Mouse (Mus musculus) liver, embryonic 13.5 days (tissue): ENCODE results near the gene Fgfr2. TPM values are rescaled to one million over a fixed set of nuclear protein-coding genes. Genes with fewer than 3 reads are reported as not detected.

ENCODE experiments used
- ATAC-seq: fragments of 200-750 bp; cut with Nextera tagmentation; 2 replicates; pipeline ENCODE4 v1.8.0; 2017; ENCODE audit warnings: low read depth, mild to moderate bottlenecking, moderate number of reproducible peaks, moderate library complexity
- DNase-seq: peaks from one replicate; pipeline ENCODE4 v3.0.0; 2022
- H3K27ac ChIP-seq: fragments of 300-500 bp; sonication (generic); 2 replicates; pipeline ENCODE4 v1.5.1; 2015; ENCODE audit warnings: moderate library complexity, mild to moderate bottlenecking, inconsistent platforms
- H3K27me3 ChIP-seq: fragments of 300-500 bp; sonication (generic); 2 replicates; pipeline ENCODE4 v1.6.1; 2015; ENCODE audit warnings: mild to moderate bottlenecking, inconsistent platforms
- H3K36me3 ChIP-seq: fragments of 300-500 bp; sonication (generic); 2 replicates; pipeline ENCODE4 v1.6.1; 2015; ENCODE audit warnings: mild to moderate bottlenecking, inconsistent platforms
- H3K4me1 ChIP-seq: fragments of 300-500 bp; sonication (generic); replicated peaks from 2 replicates; pipeline ENCODE4 v1.6.1; 2015; ENCODE audit warnings: inconsistent platforms
- H3K4me2 ChIP-seq: fragments of 300-500 bp; sonication (generic); 2 replicates; pipeline ENCODE4 v1.6.1; 2015; ENCODE audit warnings: inconsistent platforms, mild to moderate bottlenecking, moderate library complexity
- H3K4me3 ChIP-seq: fragments of 300-500 bp; sonication (generic); replicated peaks from 2 replicates; pipeline ENCODE4 v1.5.1; 2015; ENCODE audit warnings: mild to moderate bottlenecking, inconsistent platforms
- H3K9ac ChIP-seq: fragments of 300-500 bp; sonication (generic); 2 replicates; pipeline ENCODE4 v1.6.1; 2015; ENCODE audit warnings: mild to moderate bottlenecking, inconsistent platforms
- H3K9me3 ChIP-seq: fragments of 300-500 bp; sonication (generic); replicated peaks from 2 replicates; pipeline ENCODE4 v1.6.1; 2016; ENCODE audit warnings: inconsistent platforms
- WGBS: fragments of 180-500 bp; shearing (Covaris S2); methylation state at CpG from one replicate; pipeline ENCODE4 v1.1.7; 2015; ENCODE audit not compliant: insufficient replicate concordance; 5-methylcytosine and 5-hydroxymethylcytosine counted together
- polyA plus RNA-seq: library from polyadenylated mRNA; unstranded; fragments of >200 nt; fragmentation: Nextera tagmentation; extraction: Ambion mirVana; gene quantifications from 2 replicates; pipeline ENCODE4 v1.2.1, GENCODE M21; 2015

The Fgfr2 gene
- polyA plus RNA-seq, 1 experiment from 2014 or later, result 8.9 TPM

DNA sequence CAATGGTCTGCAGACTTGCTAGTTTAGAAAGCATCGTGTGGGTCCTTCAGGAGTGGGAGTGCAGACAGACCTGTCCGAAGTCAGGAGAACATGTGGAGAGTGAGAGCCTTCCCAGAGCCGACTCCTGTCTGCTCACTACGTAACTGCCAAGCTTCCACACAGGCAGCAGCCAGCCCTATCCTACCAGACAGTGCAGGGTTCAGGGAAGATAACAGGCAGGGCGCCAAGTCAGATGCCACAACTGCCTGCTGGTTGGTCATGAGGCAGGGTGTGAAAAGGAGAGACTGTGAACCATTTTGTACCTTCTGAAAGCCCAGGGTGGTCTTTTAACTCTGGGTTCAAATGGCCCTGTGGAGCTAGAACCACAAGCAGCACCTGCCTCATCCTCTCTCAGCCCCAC, 553.1 kb downstream of the Fgfr2 start:
- Histone ChIP-seq H3K9ac (peak overlapping the region; percentile 49), H3K36me3 (peaks cover 40% of the 10 kb centered on the region), H3K27ac (peak overlapping the region; percentile 72), H3K4me2 (peak overlapping the region; percentile 28), H3K4me3 (no peak overlapping the region), H3K9me3 (no peaks in the 10 kb centered on the region), H3K27me3 (0 out of 2 replicates have a peak, but pooled peaks cover 3% of the 10 kb centered on the region), H3K4me1 (peaks cover 59% of the 10 kb centered on the region)
- peak; percentile 50 for DNase-seq
- WGBS, result 31% methylated on average over 5 of the region's 5 CpGs
- peak; percentile 97 for ATAC-seq

GRCm38 (mm10) chr7:132568817-132569216, 554.3 kb downstream of the Fgfr2 start:
- Histone ChIP-seq H3K9ac (no peak overlapping the region), H3K4me2 (no peak overlapping the region), H3K4me3 (no peak overlapping the region), H3K27ac (no peak overlapping the region), H3K36me3 (peaks cover 53% of the 10 kb centered on the region), H3K27me3 (0 out of 2 replicates have a peak, but pooled peaks cover 3% of the 10 kb centered on the region), H3K4me1 (peaks cover 48% of the 10 kb centered on the region), H3K9me3 (no peaks in the 10 kb centered on the region)
- 78% methylated on average over 6 of the region's 6 CpGs for WGBS
- no peak for DNase-seq
- ATAC-seq, result no peak

- 64% methylated on average over 1 of the region's 1 CpGs for WGBS
- Histone ChIP-seq H3K4me1 (peaks cover 21% of the 10 kb centered on the region), H3K27ac (no peak overlapping the region), H3K9me3 (no peaks in the 10 kb centered on the region), H3K9ac (no peak overlapping the region), H3K36me3 (peaks cover 83% of the 10 kb centered on the region), H3K4me2 (no peak overlapping the region), H3K27me3 (0 out of 2 replicates have a peak, but pooled peaks cover 3% of the 10 kb centered on the region), H3K4me3 (no peak overlapping the region)
- no peak for ATAC-seq
- DNase-seq, result no peak
These were observed 557.3 kb downstream of the Fgfr2 start for GRCm38 (mm10) chr7:132565831-132566230.

- Histone ChIP-seq H3K9me3 (no peaks in the 10 kb centered on the region), H3K9ac (no peak overlapping the region), H3K36me3 (peaks cover 72% of the 10 kb centered on the region), H3K27ac (peak overlapping the region; percentile 34; the same call in 1 of the 2 replicates), H3K4me3 (no peak overlapping the region), H3K27me3 (no peaks in the 10 kb centered on the region), H3K4me2 (no peak overlapping the region), H3K4me1 (peaks cover 20% of the 10 kb centered on the region)
- WGBS, result 65% methylated on average over 3 of the region's 3 CpGs
- no peak for DNase-seq
- ATAC-seq, result no peak
These were observed 563.9 kb downstream of the Fgfr2 start for GRCm38 (mm10) chr7:132559138-132559766.

DNA sequence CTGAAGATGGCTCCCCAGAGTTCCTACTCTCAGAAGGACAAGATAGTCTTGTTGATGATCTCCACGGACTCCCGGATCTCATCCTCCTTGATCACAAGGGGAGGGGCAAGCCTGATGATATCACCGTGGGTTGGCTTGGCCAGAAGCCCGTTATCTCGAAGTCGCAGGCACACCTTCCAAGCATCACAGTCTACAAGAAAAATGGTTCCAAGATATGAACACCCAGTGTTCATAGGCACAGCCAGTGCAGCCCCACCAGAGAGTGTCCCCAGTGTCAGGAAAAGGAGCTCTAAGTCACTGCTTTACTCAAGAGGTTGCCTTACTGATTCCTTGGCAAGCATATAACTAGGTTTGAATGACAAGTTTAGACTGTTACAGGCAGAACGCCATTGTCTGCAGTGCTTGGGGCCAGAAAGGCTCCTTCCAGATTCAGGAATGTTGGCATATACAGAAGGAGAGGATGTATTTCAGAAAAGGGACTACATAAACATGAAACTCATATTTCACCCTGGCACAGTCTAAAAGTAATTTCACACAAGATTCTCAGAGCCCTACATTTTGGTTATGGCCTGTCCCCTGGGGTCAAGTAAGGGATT, 564.9 kb downstream of the Fgfr2 start:
- ATAC-seq (peak; percentile 90), DNase-seq (peak; percentile 50)
- 0 out of 2 replicates have a peak overlapping the region, but pooled peaks have one; percentile 34 for H3K9ac ChIP-seq

DNA sequence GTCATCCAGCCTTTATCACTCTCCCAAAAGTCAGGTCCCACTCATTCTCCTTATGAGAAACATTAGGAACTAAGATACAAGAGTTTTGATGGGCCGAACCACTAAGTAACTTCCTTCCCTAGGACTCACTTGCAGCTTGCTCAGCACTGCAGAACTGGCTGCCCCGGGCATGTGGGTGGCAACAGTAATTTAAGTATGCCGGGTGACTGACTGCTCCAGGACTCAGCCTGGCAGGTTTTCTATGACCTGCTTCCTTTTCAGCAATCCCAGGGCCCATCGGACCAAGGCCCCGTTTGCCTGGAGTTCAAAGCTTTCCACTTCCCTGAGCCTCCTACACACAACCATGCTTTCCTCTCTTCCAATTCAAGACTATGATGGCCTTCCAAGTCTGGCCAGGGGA, 566.6 kb downstream of the Fgfr2 start:
- H3K4me3 ChIP-seq, result no peak overlapping the region
- no peaks in the 10 kb centered on the region for H3K9me3 ChIP-seq
- DNase-seq, result no peak
- no peak overlapping the region for H3K4me2 ChIP-seq
- no peak overlapping the region for H3K27ac ChIP-seq
- no peak overlapping the region for H3K9ac ChIP-seq
- H3K36me3 ChIP-seq, result peaks cover 46% of the 10 kb centered on the region
- peaks cover 23% of the 10 kb centered on the region for H3K4me1 ChIP-seq
- WGBS, result 82% methylated on average over 5 of the region's 5 CpGs
- H3K27me3 ChIP-seq, result no peaks in the 10 kb centered on the region
- ATAC-seq, result no peak

More for the DNA sequence above, 564.9 kb downstream of the Fgfr2 start:
- WGBS, result 39% methylated on average over 7 of the region's 7 CpGs
- no peak overlapping the region for H3K4me3 ChIP-seq
- no peaks in the 10 kb centered on the region for H3K27me3 ChIP-seq
- H3K36me3 ChIP-seq, result peaks cover 62% of the 10 kb centered on the region
- no peak overlapping the region for H3K4me2 ChIP-seq
- H3K9me3 ChIP-seq, result no peaks in the 10 kb centered on the region
- peak overlapping the region; percentile 34; the same call in 1 of the 2 replicates for H3K27ac ChIP-seq
- H3K4me1 ChIP-seq, result peaks cover 20% of the 10 kb centered on the region

DNA sequence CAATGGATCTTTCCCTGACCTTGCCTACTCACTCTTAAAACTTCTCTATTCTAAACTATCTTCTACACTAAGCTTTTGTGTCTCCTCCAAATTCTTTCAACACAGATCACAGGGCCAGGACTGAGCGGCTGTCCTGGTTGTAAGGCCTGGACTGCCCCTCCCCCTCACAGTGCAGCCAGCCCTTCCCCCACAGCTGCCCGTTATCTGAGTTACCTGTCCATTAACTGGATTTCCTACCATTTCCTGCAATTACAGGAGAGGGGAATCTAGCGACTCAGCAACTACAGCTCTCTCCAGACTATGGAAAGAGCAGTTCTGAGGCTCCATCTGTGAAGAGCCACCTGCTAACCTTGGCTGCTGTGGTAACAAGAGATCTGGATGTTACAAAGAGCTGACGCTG, 567.2 kb downstream of the Fgfr2 start:
- Histone ChIP-seq H3K36me3 (peaks cover 39% of the 10 kb centered on the region), H3K4me1 (peaks cover 29% of the 10 kb centered on the region), H3K4me3 (no peak overlapping the region), H3K4me2 (no peak overlapping the region), H3K27me3 (no peaks in the 10 kb centered on the region), H3K9ac (no peak overlapping the region), H3K27ac (no peak overlapping the region), H3K9me3 (no peaks in the 10 kb centered on the region)
- DNase-seq, result no peak
- WGBS, result 48% methylated on average over 4 of the region's 4 CpGs
- ATAC-seq, result no peak

DNA sequence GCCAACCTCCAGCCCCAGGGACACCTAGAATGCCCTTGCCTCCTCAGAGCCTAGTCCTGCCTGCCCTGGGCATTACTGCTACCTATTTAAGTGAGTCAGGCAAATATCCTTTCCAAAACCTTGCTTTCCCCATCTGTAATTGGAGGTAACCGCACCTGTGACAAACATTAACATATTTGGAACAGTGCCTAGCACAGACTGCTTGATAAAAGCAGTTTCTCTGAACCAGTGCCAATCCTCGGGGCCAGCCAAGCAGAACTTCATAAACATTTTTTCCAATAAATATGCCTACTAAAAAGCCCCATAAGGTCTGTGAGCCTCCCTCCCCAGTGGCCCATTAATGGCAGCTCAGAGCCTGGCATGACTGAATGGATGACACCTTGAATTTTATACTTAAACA, 569.1 kb downstream of the Fgfr2 start:
- Histone ChIP-seq H3K4me2 (no peak overlapping the region), H3K27ac (no peak overlapping the region), H3K4me1 (peaks cover 23% of the 10 kb centered on the region), H3K27me3 (0 out of 2 replicates have a peak, but pooled peaks cover 4% of the 10 kb centered on the region), H3K36me3 (peaks cover 22% of the 10 kb centered on the region), H3K9me3 (no peaks in the 10 kb centered on the region), H3K9ac (no peak overlapping the region), H3K4me3 (no peak overlapping the region)
- DNase-seq, result no peak
- 60% methylated on average over 2 of the region's 2 CpGs for WGBS
- no peak for ATAC-seq

DNA sequence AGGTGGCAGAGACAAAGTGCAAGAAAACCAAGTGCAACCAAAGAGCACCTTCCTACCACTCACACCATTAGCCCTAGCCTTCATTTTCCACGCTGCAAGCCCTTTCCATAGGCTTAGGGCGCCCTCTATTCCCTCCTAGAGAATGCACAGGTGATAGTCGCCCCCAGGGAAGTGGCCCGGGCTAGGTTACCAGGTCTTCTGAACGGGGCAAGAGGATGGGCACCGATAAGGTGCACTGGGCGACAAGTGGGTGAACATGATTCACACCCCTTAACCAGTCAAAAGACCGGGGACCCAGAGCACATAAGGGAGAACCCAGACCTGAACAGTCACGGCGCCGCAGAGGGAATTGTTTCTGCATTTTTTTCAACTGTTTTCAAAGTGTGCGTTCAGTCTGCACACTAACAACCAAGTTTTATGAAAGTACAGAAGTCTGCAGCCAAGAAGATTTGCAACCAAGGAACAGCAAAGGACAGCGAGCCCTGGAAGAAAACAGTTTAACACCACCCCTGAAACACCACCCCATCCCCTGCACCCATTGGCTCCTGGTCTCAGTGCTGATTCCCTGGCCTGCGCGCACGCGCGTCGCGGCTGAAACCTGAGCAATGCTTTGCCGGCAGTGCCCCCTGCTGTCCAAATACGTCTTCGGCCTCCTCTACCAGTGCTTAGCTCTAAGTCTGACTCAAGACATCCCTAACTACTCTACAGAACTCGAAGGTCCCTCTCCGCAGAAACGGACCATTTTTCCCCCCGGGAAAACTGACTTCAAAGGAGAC, 571.6 kb downstream of the Fgfr2 start:
- Histone ChIP-seq H3K4me3 (peak overlapping the region; percentile 58), H3K27me3 (peaks cover 15% of the 10 kb centered on the region; the same call in 1 of the 2 replicates), H3K36me3 (peaks cover under 1% of the 10 kb centered on the region), H3K27ac (peak overlapping the region; percentile 15; the same call in 1 of the 2 replicates), H3K4me1 (peaks cover 9% of the 10 kb centered on the region), H3K9ac (peak overlapping the region; percentile 61), H3K4me2 (peak overlapping the region; percentile 78), H3K9me3 (no peaks in the 10 kb centered on the region)
- peak; percentile 88 for DNase-seq
- 2% methylated on average over 27 of the region's 27 CpGs for WGBS
- peak; percentile 97 for ATAC-seq

GRCm38 (mm10) chr7:132547126-132547525, 576.0 kb downstream of the Fgfr2 start:
- H3K4me2 ChIP-seq, result no peak overlapping the region
- DNase-seq, result no peak
- 58% methylated on average over 3 of the region's 3 CpGs for WGBS

DNA sequence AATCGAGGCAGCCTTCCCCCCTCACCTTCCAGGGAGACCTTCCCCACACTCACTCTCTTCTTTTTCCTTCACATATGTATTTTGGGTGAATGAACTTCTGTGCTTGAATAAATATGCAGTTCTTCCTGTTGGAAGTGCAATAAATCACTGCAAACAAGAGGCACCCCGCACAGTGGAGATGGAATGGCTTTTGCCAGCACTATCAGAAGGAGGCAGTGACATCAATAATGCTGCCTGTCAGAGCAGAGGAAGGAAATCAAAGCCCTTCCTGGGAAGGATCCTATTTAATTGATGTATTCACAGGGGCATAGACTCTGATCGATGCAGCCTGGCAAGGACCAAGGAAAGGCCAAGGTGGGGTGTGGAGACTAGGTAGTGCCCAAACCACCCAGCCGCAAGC, 580.7 kb downstream of the Fgfr2 start:
- Histone ChIP-seq H3K4me3 (no peak overlapping the region), H3K4me2 (no peak overlapping the region), H3K4me1 (no peaks in the 10 kb centered on the region), H3K9ac (no peak overlapping the region), H3K27ac (no peak overlapping the region), H3K9me3 (no peaks in the 10 kb centered on the region), H3K36me3 (no peaks in the 10 kb centered on the region), H3K27me3 (peaks cover 13% of the 10 kb centered on the region; the same call in 1 of the 2 replicates)
- DNase-seq, result no peak
- WGBS, result 60% methylated on average over 4 of the region's 4 CpGs
- no peak for ATAC-seq

More at GRCm38 (mm10) chr7:132547126-132547525, 576.0 kb downstream of the Fgfr2 start:
- peaks cover 16% of the 10 kb centered on the region; the same call in 1 of the 2 replicates for H3K27me3 ChIP-seq
- H3K9ac ChIP-seq, result no peak overlapping the region
- H3K36me3 ChIP-seq, result no peaks in the 10 kb centered on the region
- H3K9me3 ChIP-seq, result no peaks in the 10 kb centered on the region
- no peak for ATAC-seq
- H3K27ac ChIP-seq, result no peak overlapping the region
- peaks cover 9% of the 10 kb centered on the region for H3K4me1 ChIP-seq
- H3K4me3 ChIP-seq, result no peak overlapping the region
